Mouse (Mus musculus): Measurements from ENCODE around the gene Tmem72. TPM values are rescaled to one million over a fixed set of nuclear protein-coding genes. Genes with fewer than 3 reads are reported as not detected.

The Tmem72 gene
- polyA plus RNA-seq (2015; fragmentation: Nextera tagmentation; extraction: Ambion mirVana), result 0.14 and 0.32 TPM in 2 replicates

GRCm38 (mm10) chr6:116716666-116717065 lies at the start of gene Tmem72:
Tmem72 (minus strand) TSS chr6:116716913.
- no peak for ATAC-seq (ENCODE audit: insufficient number of reproducible peaks, low FRiP score, low TSS enrichment, low read depth)
- H3K9ac ChIP-seq, result no peak within 1 kb of the TSS
- no peaks in the 10 kb centered on the region for H3K27me3 ChIP-seq
- 41% methylated on average over 8 of the region's 8 CpGs for WGBS
- H3K4me2 ChIP-seq, result no peak within 1 kb of the TSS
- H3K9me3 ChIP-seq, result no peaks in the 10 kb centered on the region
- H3K36me3 ChIP-seq, result no peaks in the 10 kb centered on the region
- peaks cover 5% of the 10 kb centered on the region for H3K4me1 ChIP-seq
- H3K4me3 ChIP-seq, result no peak within 1 kb of the TSS
- no peak within 1 kb of the TSS for H3K27ac ChIP-seq

GRCm38 (mm10) chr6:116764524-116764923 lies 47.8 kb upstream of the Tmem72 start:
- Histone ChIP-seq H3K36me3 (no peaks in the 10 kb centered on the region), H3K9ac (no peak overlapping the region), H3K4me2 (no peak overlapping the region), H3K27ac (no peak overlapping the region), H3K4me1 (peaks cover 7% of the 10 kb centered on the region; the same call in 1 of the 2 replicates), H3K27me3 (peaks cover 3% of the 10 kb centered on the region; the same call in 1 of the 2 replicates), H3K4me3 (no peak overlapping the region), H3K9me3 (no peaks in the 10 kb centered on the region)
- WGBS, result 89% methylated on average over 4 of the region's 4 CpGs
- ATAC-seq (ENCODE audit: insufficient number of reproducible peaks, low FRiP score, low TSS enrichment, low read depth), result no peak

GRCm38 (mm10) chr6:116762333-116762732 lies 45.6 kb upstream of the Tmem72 start:
- no peak overlapping the region for H3K27ac ChIP-seq
- H3K36me3 ChIP-seq, result no peaks in the 10 kb centered on the region
- H3K4me3 ChIP-seq, result no peak overlapping the region
- no peaks in the 10 kb centered on the region for H3K9me3 ChIP-seq
- WGBS, result 70% methylated on average over 3 of the region's 3 CpGs
- peaks cover 2% of the 10 kb centered on the region; the same call in 1 of the 2 replicates for H3K27me3 ChIP-seq
- H3K4me1 ChIP-seq, result no peaks in the 10 kb centered on the region
- H3K4me2 ChIP-seq, result no peak overlapping the region
- no peak overlapping the region for H3K9ac ChIP-seq
- ATAC-seq (ENCODE audit: insufficient number of reproducible peaks, low FRiP score, low TSS enrichment, low read depth), result no peak

GRCm38 (mm10) chr6:116760181-116760580 lies 43.5 kb upstream of the Tmem72 start:
- Histone ChIP-seq H3K4me3 (no peak overlapping the region), H3K27me3 (no peaks in the 10 kb centered on the region), H3K4me2 (no peak overlapping the region), H3K36me3 (no peaks in the 10 kb centered on the region), H3K9ac (no peak overlapping the region), H3K4me1 (no peaks in the 10 kb centered on the region), H3K9me3 (no peaks in the 10 kb centered on the region), H3K27ac (no peak overlapping the region)
- WGBS, result 83% methylated on average over 6 of the region's 6 CpGs
- ATAC-seq (ENCODE audit: insufficient number of reproducible peaks, low FRiP score, low TSS enrichment, low read depth), result no peak

- Histone ChIP-seq H3K9ac (no peak overlapping the region), H3K9me3 (no peaks in the 10 kb centered on the region), H3K36me3 (no peaks in the 10 kb centered on the region), H3K4me1 (no peaks in the 10 kb centered on the region), H3K27me3 (no peaks in the 10 kb centered on the region), H3K27ac (no peak overlapping the region), H3K4me2 (no peak overlapping the region), H3K4me3 (no peak overlapping the region)
- WGBS, result 81% methylated on average over 3 of the region's 3 CpGs
- ATAC-seq (ENCODE audit: insufficient number of reproducible peaks, low FRiP score, low TSS enrichment, low read depth), result no peak
Observed at GRCm38 (mm10) chr6:116756364-116756763, 39.7 kb upstream of the Tmem72 start.

- H3K9ac ChIP-seq, result no peak overlapping the region
- no peak for ATAC-seq (ENCODE audit: insufficient number of reproducible peaks, low FRiP score, low TSS enrichment, low read depth)
- H3K4me1 ChIP-seq, result no peaks in the 10 kb centered on the region
- no peak overlapping the region for H3K4me2 ChIP-seq
- WGBS, result 73% methylated on average over 2 of the region's 2 CpGs
- H3K36me3 ChIP-seq, result no peaks in the 10 kb centered on the region
- no peak overlapping the region for H3K27ac ChIP-seq
- no peaks in the 10 kb centered on the region for H3K9me3 ChIP-seq
- no peak overlapping the region for H3K4me3 ChIP-seq
- H3K27me3 ChIP-seq, result no peaks in the 10 kb centered on the region
Observed at GRCm38 (mm10) chr6:116738046-116738445, 21.3 kb upstream of the Tmem72 start.

GRCm38 (mm10) chr6:116735361-116735760 lies 18.6 kb upstream of the Tmem72 start:
- Histone ChIP-seq H3K4me3 (no peak overlapping the region), H3K27me3 (no peaks in the 10 kb centered on the region), H3K4me1 (no peaks in the 10 kb centered on the region), H3K9me3 (no peaks in the 10 kb centered on the region), H3K4me2 (no peak overlapping the region), H3K9ac (no peak overlapping the region), H3K27ac (no peak overlapping the region), H3K36me3 (no peaks in the 10 kb centered on the region)
- WGBS, result 71% methylated on average over 5 of the region's 5 CpGs
- ATAC-seq (ENCODE audit: insufficient number of reproducible peaks, low FRiP score, low TSS enrichment, low read depth), result no peak

GRCm38 (mm10) chr6:116733577-116733976 lies 16.9 kb upstream of the Tmem72 start:
- no peak overlapping the region for H3K4me3 ChIP-seq
- H3K4me2 ChIP-seq, result no peak overlapping the region
- no peak overlapping the region for H3K9ac ChIP-seq
- no peaks in the 10 kb centered on the region for H3K9me3 ChIP-seq
- H3K27me3 ChIP-seq, result no peaks in the 10 kb centered on the region
- ATAC-seq (ENCODE audit: insufficient number of reproducible peaks, low FRiP score, low TSS enrichment, low read depth), result no peak
- H3K36me3 ChIP-seq, result no peaks in the 10 kb centered on the region
- no peak overlapping the region for H3K27ac ChIP-seq
- H3K4me1 ChIP-seq, result no peaks in the 10 kb centered on the region
- 67% methylated on average over 4 of the region's 4 CpGs for WGBS

GRCm38 (mm10) chr6:116724489-116725160 lies 7.9 kb upstream of the Tmem72 start:
- Histone ChIP-seq H3K4me1 (no peaks in the 10 kb centered on the region; the same call in 1 of the 2 replicates), H3K36me3 (no peaks in the 10 kb centered on the region), H3K4me2 (no peak overlapping the region), H3K27me3 (no peaks in the 10 kb centered on the region), H3K4me3 (no peak overlapping the region), H3K9me3 (no peaks in the 10 kb centered on the region), H3K9ac (no peak overlapping the region), H3K27ac (no peak overlapping the region)
- ATAC-seq (ENCODE audit: insufficient number of reproducible peaks, low FRiP score, low TSS enrichment, low read depth), result no peak
- WGBS, result 78% methylated on average over 12 of the region's 12 CpGs

- H3K36me3 ChIP-seq, result no peaks in the 10 kb centered on the region
- no peaks in the 10 kb centered on the region for H3K27me3 ChIP-seq
- no peak overlapping the region for H3K9ac ChIP-seq
- peaks cover 5% of the 10 kb centered on the region for H3K4me1 ChIP-seq
- no peak overlapping the region for H3K4me3 ChIP-seq
- no peak overlapping the region for H3K4me2 ChIP-seq
- no peaks in the 10 kb centered on the region for H3K9me3 ChIP-seq
- WGBS, result 64% methylated on average over 4 of the region's 4 CpGs
- no peak overlapping the region for H3K27ac ChIP-seq
- no peak for ATAC-seq (ENCODE audit: insufficient number of reproducible peaks, low FRiP score, low TSS enrichment, low read depth)
Observed at GRCm38 (mm10) chr6:116718920-116719319, 2.2 kb upstream of the Tmem72 start.

GRCm38 (mm10) chr6:116718361-116718760 lies 1.6 kb upstream of the Tmem72 start:
- no peaks in the 10 kb centered on the region for H3K36me3 ChIP-seq
- no peaks in the 10 kb centered on the region for H3K9me3 ChIP-seq
- H3K4me2 ChIP-seq, result no peak overlapping the region
- H3K27me3 ChIP-seq, result no peaks in the 10 kb centered on the region
- WGBS, result 78% methylated on average over 4 of the region's 4 CpGs
- H3K4me3 ChIP-seq, result no peak overlapping the region
- H3K4me1 ChIP-seq, result peaks cover 5% of the 10 kb centered on the region
- H3K27ac ChIP-seq, result no peak overlapping the region
- ATAC-seq (ENCODE audit: insufficient number of reproducible peaks, low FRiP score, low TSS enrichment, low read depth), result no peak
- no peak overlapping the region for H3K9ac ChIP-seq

- Histone ChIP-seq H3K4me2 (no peak overlapping the region), H3K27me3 (no peaks in the 10 kb centered on the region), H3K9ac (no peak overlapping the region), H3K36me3 (no peaks in the 10 kb centered on the region), H3K9me3 (no peaks in the 10 kb centered on the region), H3K27ac (no peak overlapping the region), H3K4me1 (peaks cover 5% of the 10 kb centered on the region), H3K4me3 (no peak overlapping the region)
- WGBS, result 91% methylated on average over 7 of the region's 7 CpGs
- ATAC-seq (ENCODE audit: insufficient number of reproducible peaks, low FRiP score, low TSS enrichment, low read depth), result no peak
Observed at GRCm38 (mm10) chr6:116717851-116718250, 1.1 kb upstream of the Tmem72 start.

- Histone ChIP-seq H3K9me3 (no peaks in the 10 kb centered on the region), H3K4me2 (no peak overlapping the region), H3K36me3 (no peaks in the 10 kb centered on the region), H3K4me3 (no peak overlapping the region), H3K9ac (no peak overlapping the region), H3K4me1 (peaks cover 5% of the 10 kb centered on the region), H3K27me3 (no peaks in the 10 kb centered on the region), H3K27ac (no peak overlapping the region)
- ATAC-seq (ENCODE audit: insufficient number of reproducible peaks, low FRiP score, low TSS enrichment, low read depth), result no peak
- WGBS, result 88% methylated on average over 2 of the region's 2 CpGs
Observed at GRCm38 (mm10) chr6:116715166-116715565, 1.5 kb downstream of the Tmem72 start.
